Mouse (Mus musculus) cerebellum, adult 11 months (tissue): ENCODE results near the gene Eif3a.

ENCODE experiments used
- DNase-seq: peaks from one replicate; pipeline ENCODE4 v3.0.0; 2022

Gene Eif3a

GRCm38 (mm10) chr19:60790551-60791161 lies at the start of gene Eif3a:
TSS of gene Eif3a (minus strand) at chr19:60790658.
- DNase-seq, result peak; percentile 94

- DNase-seq, result peak; percentile 53
These were observed 47.3 kb upstream of the Eif3a start for GRCm38 (mm10) chr19:60837747-60838146.

GRCm38 (mm10) chr19:60818677-60819076 lies 28.2 kb upstream of the Eif3a start:
- DNase-seq, result no peak

GRCm38 (mm10) chr19:60813133-60813532 lies 22.7 kb upstream of the Eif3a start:
- DNase-seq, result no peak

GRCm38 (mm10) chr19:60812036-60812389 lies 21.6 kb upstream of the Eif3a start:
- DNase-seq, result peak; percentile 8

GRCm38 (mm10) chr19:60811098-60812035 lies 20.9 kb upstream of the Eif3a start, which contains the start of gene Fam45a:
TSS of gene Fam45a (plus strand) at chr19:60811585.
- DNase-seq, result peak; percentile 86

GRCm38 (mm10) chr19:60809927-60810326 lies 19.5 kb upstream of the Eif3a start:
- DNase-seq, result no peak

- no peak for DNase-seq
These were observed 14.4 kb upstream of the Eif3a start for GRCm38 (mm10) chr19:60804903-60805302.

GRCm38 (mm10) chr19:60799867-60800569 lies 9.6 kb upstream of the Eif3a start:
- no peak for DNase-seq

- DNase-seq, result no peak
These were observed 7.0 kb upstream of the Eif3a start for GRCm38 (mm10) chr19:60797415-60797814.

- DNase-seq, result no peak
These were observed 4.8 kb upstream of the Eif3a start for GRCm38 (mm10) chr19:60795244-60795643.

GRCm38 (mm10) chr19:60793170-60793707 lies 2.8 kb upstream of the Eif3a start:
- DNase-seq, result no peak

- peak; percentile 12 for DNase-seq
These were observed 706 bp upstream of the Eif3a start for GRCm38 (mm10) chr19:60791164-60791563.

- peak; percentile 50 for DNase-seq
These were observed 445 bp downstream of the Eif3a start for GRCm38 (mm10) chr19:60789919-60790506.

- no peak for DNase-seq
These were observed 1.0 kb downstream of the Eif3a start for GRCm38 (mm10) chr19:60789452-60789851.

- no peak for DNase-seq
These were observed 2.1 kb downstream of the Eif3a start for GRCm38 (mm10) chr19:60788214-60788960.

GRCm38 (mm10) chr19:60787465-60788150 lies 2.9 kb downstream of the Eif3a start:
- no peak for DNase-seq

- DNase-seq, result no peak
These were observed 5.7 kb downstream of the Eif3a start for GRCm38 (mm10) chr19:60784712-60785111.

GRCm38 (mm10) chr19:60782034-60782433 lies 8.4 kb downstream of the Eif3a start:
- no peak for DNase-seq

GRCm38 (mm10) chr19:60773366-60773765 lies 17.1 kb downstream of the Eif3a start:
- no peak for DNase-seq
